28 mouse cellular contexts compared by ENCODE assay signal in genomic region chr3:127926635-127927183, GRCm38 (mm10). TPM values are rescaled to one million over a fixed set of nuclear protein-coding genes. Genes with fewer than 3 reads are reported as not detected.
A peak's percentile ranks its signal among the peaks of the same experiment; 100 is the strongest.
DNase-seq lines count a peak whose midpoint lies in the region; ATAC-seq and TF ChIP-seq lines count a peak whose summit lies in the region.
"Had no signal": no experiment of that assay in that cellular context is flagged by ENCODE, and none has a peak within 500 bp of the region (broad histone marks: within the 10 kb centered on the region; RNA-seq: fewer than 3 reads in every experiment).

No protein-coding gene starts in this region.

- no peaks in the 10 kb centered on the region for H3K27me3 ChIP-seq in cerebellum, adult 2 months (ENCODE audit: control insufficient read depth, insufficient read depth, low read length)
- no peaks in the 10 kb centered on the region for H3K27me3 ChIP-seq in liver, embryonic 15.5 days
- no peaks in the 10 kb centered on the region for H3K27me3 ChIP-seq in liver, embryonic 11.5 days (replicated peaks; ENCODE audit: control insufficient read depth, insufficient read depth, low read length)
- H3K27me3 ChIP-seq in stomach, embryonic 15.5 days (replicated peaks) = no peaks in the 10 kb centered on the region
- H3K27me3 ChIP-seq: embryonic facial prominence, embryonic 12.5 days; forebrain, embryonic 15.5 days; hindbrain, embryonic 13.5 days; midbrain, embryonic 13.5 days; Patski had no signal

- no peak overlapping the region for H3K4me3 ChIP-seq in cerebellum, adult 2 months (replicated peaks; ENCODE audit: insufficient read depth, low read depth, low read length)
- no peak overlapping the region for H3K4me3 ChIP-seq in liver, embryonic 15.5 days (replicated peaks)
- H3K4me3 ChIP-seq in liver, embryonic 11.5 days (ENCODE audit: low read depth, low read length) = no peak overlapping the region
- no peak overlapping the region for H3K4me3 ChIP-seq in stomach, embryonic 15.5 days (replicated peaks)
- H3K4me3 ChIP-seq: embryonic facial prominence, embryonic 12.5 days; forebrain, embryonic 10.5 days; forebrain, embryonic 15.5 days; heart, embryonic 10.5 days; hindbrain, embryonic 13.5 days; megakaryocyte, embryonic 14.5 days; midbrain, embryonic 13.5 days had no signal

- TF ChIP-seq POLR2A in cerebellum, adult 2 months (IDR thresholded peaks at IDR 0.05; ENCODE audit: borderline replicate concordance, insufficient read depth, low read length) = no peak

- no peak overlapping the region for H3K9ac ChIP-seq in liver, embryonic 15.5 days
- H3K9ac ChIP-seq in liver, embryonic 11.5 days (ENCODE audit: low read depth, low read length) = no peak overlapping the region
- H3K9ac ChIP-seq in stomach, embryonic 15.5 days = no peak overlapping the region
- H3K9ac ChIP-seq: embryonic facial prominence, embryonic 12.5 days; forebrain, embryonic 15.5 days; hindbrain, embryonic 13.5 days; midbrain, embryonic 13.5 days had no signal

- DNase-seq in cerebellum, postnatal 10 days = peak; percentile 5 to 9
- no peak for DNase-seq in cerebellum, adult 2 months
- DNase-seq in liver, embryonic 11.5 days (ENCODE audit: low spot score) = no peak
- peak; percentile 10 for DNase-seq in lung, postnatal 36 days
- DNase-seq in lung, postnatal 10 days = no peak
- DNase-seq: adrenal gland, postnatal 14 days; cerebellum, adult 18-20 months; cerebellum, postnatal 25 days; gastrocnemius, postnatal 25 days; heart, adult 11 months; heart, postnatal 36 days; kidney, adult 8-10 months; layer of hippocampus, postnatal 36 days; left cerebral cortex, postnatal 4 days had no signal

- 0 out of 2 replicates have a peak, but pooled peaks cover 3% of the 10 kb centered on the region for H3K36me3 ChIP-seq in liver, embryonic 15.5 days (replicated peaks)
- H3K36me3 ChIP-seq in liver, embryonic 11.5 days (ENCODE audit: control insufficient read depth, insufficient read depth, low read length) = no peaks in the 10 kb centered on the region
- no peaks in the 10 kb centered on the region for H3K36me3 ChIP-seq in stomach, embryonic 15.5 days
- H3K36me3 ChIP-seq: embryonic facial prominence, embryonic 12.5 days; forebrain, embryonic 10.5 days; forebrain, embryonic 15.5 days; G1E; heart, embryonic 10.5 days; hindbrain, embryonic 13.5 days; midbrain, embryonic 13.5 days had no signal

- no peak for TF ChIP-seq CTCF in cerebellum, adult 2 months (IDR thresholded peaks at IDR 0.05; ENCODE audit: borderline replicate concordance, insufficient read depth, low read depth, low read length)

- no peaks in the 10 kb centered on the region for H3K9me3 ChIP-seq in liver, embryonic 15.5 days (replicated peaks)
- no peaks in the 10 kb centered on the region for H3K9me3 ChIP-seq in liver, embryonic 11.5 days (ENCODE audit: control insufficient read depth, low read length)
- no peaks in the 10 kb centered on the region for H3K9me3 ChIP-seq in stomach, embryonic 15.5 days
- H3K9me3 ChIP-seq: embryonic facial prominence, embryonic 12.5 days; forebrain, embryonic 10.5 days; forebrain, embryonic 15.5 days; G1E; heart, embryonic 10.5 days; hindbrain, embryonic 13.5 days; megakaryocyte, embryonic 14.5 days; midbrain, embryonic 13.5 days had no signal

- no peak overlapping the region for H3K27ac ChIP-seq in cerebellum, adult 2 months (ENCODE audit: insufficient read depth, low read length)
- H3K27ac ChIP-seq in liver, embryonic 15.5 days (replicated peaks) = 0 out of 2 replicates have a peak overlapping the region, but pooled peaks have one; percentile 24
- H3K27ac ChIP-seq in liver, embryonic 11.5 days (ENCODE audit: low read depth, low read length) = no peak overlapping the region
- peak overlapping the region; percentile 58 for H3K27ac ChIP-seq in stomach, embryonic 15.5 days
- H3K27ac ChIP-seq: embryonic facial prominence, embryonic 12.5 days; forebrain, embryonic 10.5 days; forebrain, embryonic 15.5 days; heart, embryonic 10.5 days; hindbrain, embryonic 13.5 days; kidney, postnatal 0 days; midbrain, embryonic 13.5 days had no signal

- 56% methylated on average over 9 of the region's 9 CpGs for WGBS in cerebellum, adult 2 months
- 56% methylated on average over 9 of the region's 9 CpGs for WGBS in liver, embryonic 15.5 days (ENCODE audit: insufficient replicate concordance)
- WGBS in liver, embryonic 11.5 days = 64% methylated on average over 9 of the region's 9 CpGs
- WGBS in stomach, embryonic 15.5 days = 49% methylated on average over 9 of the region's 9 CpGs

- no peak overlapping the region for H3K4me2 ChIP-seq in liver, embryonic 15.5 days
- H3K4me2 ChIP-seq in liver, embryonic 11.5 days = no peak overlapping the region
- no peak overlapping the region for H3K4me2 ChIP-seq in stomach, embryonic 15.5 days
- H3K4me2 ChIP-seq: embryonic facial prominence, embryonic 12.5 days; forebrain, embryonic 15.5 days; hindbrain, embryonic 13.5 days; midbrain, embryonic 13.5 days had no signal

- no peak for ATAC-seq in liver, embryonic 15.5 days (ENCODE audit: insufficient read depth)
- ATAC-seq in liver, embryonic 11.5 days (replicated peaks; ENCODE audit: low FRiP score) = no peak
- no peak for ATAC-seq in stomach, embryonic 15.5 days (ENCODE audit: insufficient read depth, low FRiP score, low read depth)
- no peak for ATAC-seq in megakaryocyte-erythroid progenitor cell, adult 5-6 weeks (replicated peaks; ENCODE audit: low FRiP score, low TSS enrichment, poor library complexity, severe bottlenecking)
- ATAC-seq: forebrain, embryonic 15.5 days; intestine, embryonic 16.5 days; midbrain, embryonic 13.5 days; Patski had no signal

- H3K4me1 ChIP-seq in cerebellum, adult 2 months (ENCODE audit: control insufficient read depth, insufficient read depth, low read length) = no peaks in the 10 kb centered on the region
- H3K4me1 ChIP-seq in liver, embryonic 15.5 days (replicated peaks) = peaks cover 51% of the 10 kb centered on the region
- peaks cover 9% of the 10 kb centered on the region for H3K4me1 ChIP-seq in liver, embryonic 11.5 days (replicated peaks; ENCODE audit: control insufficient read depth, insufficient read depth, low read length)
- no peaks in the 10 kb centered on the region for H3K4me1 ChIP-seq in stomach, embryonic 15.5 days
- H3K4me1 ChIP-seq: embryonic facial prominence, embryonic 12.5 days; forebrain, embryonic 10.5 days; forebrain, embryonic 15.5 days; hindbrain, embryonic 13.5 days; megakaryocyte, embryonic 14.5 days; midbrain, embryonic 13.5 days had no signal

RNA-seq across cellular contexts. Expression of gene Fam241a, which starts 30.6 kb away (rescaled TPM):
- polyA plus RNA-seq in cerebellum, adult 2 months (2012; rRNA removed) = 1.6 and 1.9 TPM in 2 replicates
- polyA plus RNA-seq in liver, embryonic 15.5 days (2015; fragmentation: Nextera tagmentation; extraction: Ambion mirVana) = 43.0 and 45.5 TPM in 2 replicates
- polyA plus RNA-seq in liver, embryonic 11.5 days (2014; fragmentation: Nextera tagmentation; extraction: Ambion mirVana) = 42.2 and 44.2 TPM in 2 replicates
- polyA plus RNA-seq in stomach, embryonic 15.5 days (2015; fragmentation: Nextera tagmentation; extraction: Ambion mirVana) = 21.0 and 27.9 TPM in 2 replicates
- total RNA-seq in megakaryocyte-erythroid progenitor cell, adult 5-6 weeks (2014; fragmentation: Nextera tagmentation) = 54.3 and 72.8 TPM in 2 replicates
- 52.8 and 54.1 TPM in 2 replicates for total RNA-seq in megakaryocyte-erythroid progenitor cell, adult 5-6 weeks (2017)

Comparison
In these comparisons a context has a peak if more than half of its experiments do, and no peak if none do; other contexts are left out.
1. DNase-seq: peak in cerebellum, postnatal 10 days (2 of 2) and lung, postnatal 36 days (single experiment); none in cerebellum, adult 2 months (0 of 2), liver, embryonic 11.5 days (single experiment) and lung, postnatal 10 days (single experiment).
2. H3K27ac ChIP-seq: peak in liver, embryonic 15.5 days (single experiment) and stomach, embryonic 15.5 days (single experiment); none in cerebellum, adult 2 months (single experiment) and liver, embryonic 11.5 days (single experiment).